19 mouse cellular contexts compared by ENCODE assay signal in genomic region chr1:41035085-41035880, GRCm38 (mm10).
A peak's percentile ranks its signal among the peaks of the same experiment; 100 is the strongest.
DNase-seq lines count a peak whose midpoint lies in the region; ATAC-seq and TF ChIP-seq lines count a peak whose summit lies in the region.
"Had no signal": no experiment of that assay in that cellular context is flagged by ENCODE, and none has a peak within 500 bp of the region (broad histone marks: within the 10 kb centered on the region; RNA-seq: fewer than 3 reads in every experiment).

No protein-coding gene starts in this region.

- H3K4me2 ChIP-seq in hindbrain, embryonic 11.5 days (replicated peaks; ENCODE audit: low read depth, low read length): no peak overlapping the region
- H3K4me2 ChIP-seq in hindbrain, embryonic 12.5 days (replicated peaks): no peak overlapping the region
- H3K4me2 ChIP-seq in embryonic facial prominence, embryonic 11.5 days (ENCODE audit: low read depth, low read length): no peak overlapping the region
- H3K4me2 ChIP-seq in forebrain, postnatal 0 days (ENCODE audit: low read depth): 0 out of 2 replicates have a peak overlapping the region, but pooled peaks have one; percentile 0
- H3K4me2 ChIP-seq in limb, embryonic 15.5 days: peak overlapping the region; percentile 33
- H3K4me2 ChIP-seq in midbrain, embryonic 15.5 days: no peak overlapping the region
- H3K4me2 ChIP-seq: heart, embryonic 15.5 days; hindbrain, embryonic 14.5 days; kidney, embryonic 15.5 days; neural tube, embryonic 12.5 days; stomach, embryonic 15.5 days had no signal

- H3K4me3 ChIP-seq in hindbrain, embryonic 11.5 days (ENCODE audit: low read depth, low read length): no peak overlapping the region
- H3K4me3 ChIP-seq in hindbrain, embryonic 12.5 days: no peak overlapping the region
- H3K4me3 ChIP-seq in embryonic facial prominence, embryonic 11.5 days (ENCODE audit: low read depth, low read length): no peak overlapping the region
- no peak overlapping the region for H3K4me3 ChIP-seq in forebrain, postnatal 0 days (ENCODE audit: low read depth, low read length)
- H3K4me3 ChIP-seq in limb, embryonic 15.5 days: peak overlapping the region; percentile 7; the same call in 1 of the 2 replicates
- no peak overlapping the region for H3K4me3 ChIP-seq in midbrain, embryonic 15.5 days
- H3K4me3 ChIP-seq: heart, embryonic 15.5 days; kidney, embryonic 15.5 days; megakaryocyte, embryonic 14.5 days; neural tube, embryonic 12.5 days; stomach, embryonic 15.5 days had no signal

- no peak overlapping the region for H3K9ac ChIP-seq in hindbrain, embryonic 11.5 days (ENCODE audit: low read depth, low read length)
- no peak overlapping the region for H3K9ac ChIP-seq in hindbrain, embryonic 12.5 days
- no peak overlapping the region for H3K9ac ChIP-seq in embryonic facial prominence, embryonic 11.5 days (replicated peaks; ENCODE audit: low read length)
- H3K9ac ChIP-seq in forebrain, postnatal 0 days: no peak overlapping the region; the same call in 1 of the 2 replicates
- no peak overlapping the region for H3K9ac ChIP-seq in limb, embryonic 15.5 days
- H3K9ac ChIP-seq in midbrain, embryonic 15.5 days: no peak overlapping the region
- H3K9ac ChIP-seq: heart, embryonic 15.5 days; hindbrain, embryonic 14.5 days; kidney, embryonic 15.5 days; neural tube, embryonic 12.5 days; stomach, embryonic 15.5 days had no signal

- no peak for TF ChIP-seq CTCF in forebrain, postnatal 0 days (IDR thresholded peaks at IDR 0.05; ENCODE audit: low read depth)

- WGBS in hindbrain, embryonic 11.5 days: 71% methylated on average over 22 of the region's 22 CpGs
- 71% methylated on average over 22 of the region's 22 CpGs for WGBS in hindbrain, embryonic 12.5 days
- WGBS in embryonic facial prominence, embryonic 11.5 days: 48% methylated on average over 22 of the region's 22 CpGs
- 48% methylated on average over 22 of the region's 22 CpGs for WGBS in forebrain, postnatal 0 days
- WGBS in limb, embryonic 15.5 days: 16% methylated on average over 22 of the region's 22 CpGs
- WGBS in midbrain, embryonic 15.5 days: 69% methylated on average over 22 of the region's 22 CpGs

- H3K4me1 ChIP-seq in hindbrain, embryonic 11.5 days (replicated peaks; ENCODE audit: control insufficient read depth, insufficient read depth, low read length): no peaks in the 10 kb centered on the region
- no peaks in the 10 kb centered on the region for H3K4me1 ChIP-seq in hindbrain, embryonic 12.5 days
- H3K4me1 ChIP-seq in embryonic facial prominence, embryonic 11.5 days (ENCODE audit: control insufficient read depth, insufficient read depth, low read length): no peaks in the 10 kb centered on the region
- H3K4me1 ChIP-seq in forebrain, postnatal 0 days (ENCODE audit: insufficient read depth): no peaks in the 10 kb centered on the region
- H3K4me1 ChIP-seq in limb, embryonic 15.5 days: no peaks in the 10 kb centered on the region
- H3K4me1 ChIP-seq in midbrain, embryonic 15.5 days: peaks cover 5% of the 10 kb centered on the region; the same call in 1 of the 2 replicates
- H3K4me1 ChIP-seq: heart, embryonic 15.5 days; kidney, embryonic 15.5 days; megakaryocyte, embryonic 14.5 days; neural tube, embryonic 12.5 days; stomach, embryonic 15.5 days had no signal

- peak; percentile 6 for DNase-seq in hindbrain, embryonic 11.5 days (ENCODE audit: low spot score)
- peak; percentile 63 for DNase-seq in embryonic facial prominence, embryonic 11.5 days (ENCODE audit: low spot score)
- peak; percentile 54 for DNase-seq in forebrain, postnatal 0 days
- DNase-seq in gastrocnemius, postnatal 4 days (ENCODE audit: low spot score in 2 of 2): no peak
- DNase-seq: cerebellum, adult 18-20 months; heart, adult 18-20 months; layer of hippocampus, postnatal 36 days; lung, postnatal 14 days; spleen, adult 18-20 months had no signal

- no peaks in the 10 kb centered on the region for H3K27me3 ChIP-seq in hindbrain, embryonic 11.5 days (ENCODE audit: control insufficient read depth, insufficient read depth, low read length)
- no peaks in the 10 kb centered on the region for H3K27me3 ChIP-seq in hindbrain, embryonic 12.5 days
- no peaks in the 10 kb centered on the region for H3K27me3 ChIP-seq in embryonic facial prominence, embryonic 11.5 days (ENCODE audit: control insufficient read depth, insufficient read depth, low read length)
- H3K27me3 ChIP-seq in forebrain, postnatal 0 days (ENCODE audit: insufficient read depth, low read length): no peaks in the 10 kb centered on the region
- no peaks in the 10 kb centered on the region for H3K27me3 ChIP-seq in limb, embryonic 15.5 days
- H3K27me3 ChIP-seq in midbrain, embryonic 15.5 days (replicated peaks): no peaks in the 10 kb centered on the region
- H3K27me3 ChIP-seq: heart, embryonic 15.5 days; kidney, embryonic 15.5 days; megakaryocyte, embryonic 14.5 days; neural tube, embryonic 12.5 days; stomach, embryonic 15.5 days had no signal

- ATAC-seq in hindbrain, embryonic 11.5 days (ENCODE audit: low FRiP score): no peak
- no peak for ATAC-seq in hindbrain, embryonic 12.5 days (ENCODE audit: low FRiP score)
- ATAC-seq in embryonic facial prominence, embryonic 11.5 days (replicated peaks; ENCODE audit: insufficient number of reproducible peaks, low FRiP score, low TSS enrichment, low read depth): no peak
- no peak for ATAC-seq in forebrain, postnatal 0 days
- no peak for ATAC-seq in limb, embryonic 15.5 days (ENCODE audit: insufficient number of reproducible peaks, low FRiP score, low TSS enrichment, low read depth)
- no peak for ATAC-seq in midbrain, embryonic 15.5 days (replicated peaks)
- ATAC-seq: intestine, embryonic 16.5 days had no signal

- no peaks in the 10 kb centered on the region for H3K9me3 ChIP-seq in hindbrain, embryonic 11.5 days (ENCODE audit: control insufficient read depth, low read length)
- H3K9me3 ChIP-seq in hindbrain, embryonic 12.5 days (replicated peaks): no peaks in the 10 kb centered on the region
- H3K9me3 ChIP-seq in embryonic facial prominence, embryonic 11.5 days (replicated peaks; ENCODE audit: control insufficient read depth, low read length): no peaks in the 10 kb centered on the region
- no peaks in the 10 kb centered on the region for H3K9me3 ChIP-seq in forebrain, postnatal 0 days (ENCODE audit: low read length)
- H3K9me3 ChIP-seq in limb, embryonic 15.5 days: no peaks in the 10 kb centered on the region
- no peaks in the 10 kb centered on the region for H3K9me3 ChIP-seq in midbrain, embryonic 15.5 days
- H3K9me3 ChIP-seq: heart, embryonic 15.5 days; kidney, embryonic 15.5 days; neural tube, embryonic 12.5 days; stomach, embryonic 15.5 days had no signal

- no peaks in the 10 kb centered on the region for H3K36me3 ChIP-seq in hindbrain, embryonic 11.5 days (ENCODE audit: control insufficient read depth, insufficient read depth, low read length)
- H3K36me3 ChIP-seq in hindbrain, embryonic 12.5 days: no peaks in the 10 kb centered on the region
- no peaks in the 10 kb centered on the region for H3K36me3 ChIP-seq in embryonic facial prominence, embryonic 11.5 days (replicated peaks; ENCODE audit: control insufficient read depth, insufficient read depth, low read depth, low read length)
- no peaks in the 10 kb centered on the region for H3K36me3 ChIP-seq in forebrain, postnatal 0 days (ENCODE audit: insufficient read depth)
- no peaks in the 10 kb centered on the region for H3K36me3 ChIP-seq in limb, embryonic 15.5 days
- H3K36me3 ChIP-seq in midbrain, embryonic 15.5 days (replicated peaks): no peaks in the 10 kb centered on the region
- H3K36me3 ChIP-seq: heart, embryonic 15.5 days; kidney, embryonic 15.5 days; neural tube, embryonic 12.5 days; stomach, embryonic 15.5 days had no signal

- no peak overlapping the region for H3K27ac ChIP-seq in hindbrain, embryonic 11.5 days (ENCODE audit: low read depth, low read length)
- no peak overlapping the region for H3K27ac ChIP-seq in hindbrain, embryonic 12.5 days
- no peak overlapping the region for H3K27ac ChIP-seq in embryonic facial prominence, embryonic 11.5 days (replicated peaks; ENCODE audit: low read depth, low read length)
- peak overlapping the region; percentile 76 for H3K27ac ChIP-seq in forebrain, postnatal 0 days (ENCODE audit: low read depth, low read length)
- H3K27ac ChIP-seq in limb, embryonic 15.5 days: no peak overlapping the region
- H3K27ac ChIP-seq in midbrain, embryonic 15.5 days: no peak overlapping the region
- H3K27ac ChIP-seq: heart, embryonic 15.5 days; hindbrain, embryonic 14.5 days; kidney, embryonic 15.5 days; neural tube, embryonic 12.5 days; stomach, embryonic 15.5 days had no signal

Comparison
In these comparisons a context has a peak if more than half of its experiments do, and no peak if none do; other contexts are left out.
1. DNase-seq: peak in hindbrain, embryonic 11.5 days (single experiment), embryonic facial prominence, embryonic 11.5 days (single experiment) and forebrain, postnatal 0 days (single experiment); none in gastrocnemius, postnatal 4 days (0 of 2).
2. H3K4me2 ChIP-seq: peak in forebrain, postnatal 0 days (single experiment) and limb, embryonic 15.5 days (single experiment); none in hindbrain, embryonic 11.5 days (single experiment), hindbrain, embryonic 12.5 days (single experiment), embryonic facial prominence, embryonic 11.5 days (single experiment) and midbrain, embryonic 15.5 days (single experiment).